Mouse (Mus musculus): Measurements from ENCODE around the gene Sh3gl2. TPM values are rescaled to one million over a fixed set of nuclear protein-coding genes. Genes with fewer than 3 reads are reported as not detected.

The Sh3gl2 gene
- polyA plus RNA-seq, 1 experiment from 2014 or later = 14.8 TPM

GRCm38 (mm10) chr4:85398765-85399164, 193.8 kb downstream of the Sh3gl2 start:
- no peak overlapping the region for H3K4me2 ChIP-seq (ENCODE audit: low read depth)
- no peak for DNase-seq (ENCODE audit: low spot score)
- H3K9ac ChIP-seq (ENCODE audit: low read length) = no peak overlapping the region
- no peaks in the 10 kb centered on the region for H3K4me1 ChIP-seq (ENCODE audit: control insufficient read depth, insufficient read depth, low read length)
- H3K4me3 ChIP-seq (ENCODE audit: low read depth, low read length) = no peak overlapping the region
- no peaks in the 10 kb centered on the region for H3K36me3 ChIP-seq (ENCODE audit: control insufficient read depth, insufficient read depth, low read length)
- H3K27me3 ChIP-seq (ENCODE audit: control insufficient read depth, insufficient read depth, low read length) = no peaks in the 10 kb centered on the region
- no peak overlapping the region for H3K27ac ChIP-seq (ENCODE audit: low read depth, low read length)
- no peaks in the 10 kb centered on the region for H3K9me3 ChIP-seq (ENCODE audit: control insufficient read depth, low read length)
- WGBS = 78% methylated on average over 8 of the region's 8 CpGs
- no peak for ATAC-seq (ENCODE audit: insufficient read depth, low FRiP score, low TSS enrichment)

- Histone ChIP-seq H3K27me3 (ENCODE audit: control insufficient read depth, insufficient read depth, low read length) (no peaks in the 10 kb centered on the region), H3K4me2 (ENCODE audit: low read depth) (no peak overlapping the region), H3K36me3 (ENCODE audit: control insufficient read depth, insufficient read depth, low read length) (no peaks in the 10 kb centered on the region), H3K4me1 (ENCODE audit: control insufficient read depth, insufficient read depth, low read length) (no peaks in the 10 kb centered on the region), H3K4me3 (ENCODE audit: low read depth, low read length) (no peak overlapping the region), H3K27ac (ENCODE audit: low read depth, low read length) (no peak overlapping the region), H3K9ac (ENCODE audit: low read length) (no peak overlapping the region), H3K9me3 (ENCODE audit: control insufficient read depth, low read length) (no peaks in the 10 kb centered on the region)
- DNase-seq (ENCODE audit: low spot score) (peak; percentile 76), ATAC-seq (ENCODE audit: insufficient read depth, low FRiP score, low TSS enrichment) (no peak)
- 52% methylated on average over 4 of the region's 4 CpGs for WGBS
These were observed 197.9 kb downstream of the Sh3gl2 start for GRCm38 (mm10) chr4:85402823-85403222.

- Histone ChIP-seq H3K36me3 (ENCODE audit: control insufficient read depth, insufficient read depth, low read length) (no peaks in the 10 kb centered on the region), H3K27ac (ENCODE audit: low read depth, low read length) (no peak overlapping the region), H3K9ac (ENCODE audit: low read length) (no peak overlapping the region), H3K27me3 (ENCODE audit: control insufficient read depth, insufficient read depth, low read length) (no peaks in the 10 kb centered on the region), H3K4me2 (ENCODE audit: low read depth) (no peak overlapping the region), H3K4me1 (ENCODE audit: control insufficient read depth, insufficient read depth, low read length) (no peaks in the 10 kb centered on the region), H3K9me3 (ENCODE audit: control insufficient read depth, low read length) (no peaks in the 10 kb centered on the region), H3K4me3 (ENCODE audit: low read depth, low read length) (no peak overlapping the region)
- ATAC-seq (ENCODE audit: insufficient read depth, low FRiP score, low TSS enrichment) (peak; percentile 58; the same call in 1 of the 2 replicates), DNase-seq (ENCODE audit: low spot score) (peak; percentile 66)
- WGBS = 44% methylated on average over 10 of the region's 10 CpGs
These were observed 199.7 kb downstream of the Sh3gl2 start for GRCm38 (mm10) chr4:85404424-85405194.

- Histone ChIP-seq H3K4me2 (ENCODE audit: low read depth) (no peak overlapping the region), H3K27me3 (ENCODE audit: control insufficient read depth, insufficient read depth, low read length) (no peaks in the 10 kb centered on the region), H3K4me3 (ENCODE audit: low read depth, low read length) (no peak overlapping the region), H3K36me3 (ENCODE audit: control insufficient read depth, insufficient read depth, low read length) (no peaks in the 10 kb centered on the region), H3K9me3 (ENCODE audit: control insufficient read depth, low read length) (no peaks in the 10 kb centered on the region), H3K4me1 (ENCODE audit: control insufficient read depth, insufficient read depth, low read length) (no peaks in the 10 kb centered on the region), H3K9ac (ENCODE audit: low read length) (no peak overlapping the region), H3K27ac (ENCODE audit: low read depth, low read length) (no peak overlapping the region)
- WGBS = 83% methylated on average over 7 of the region's 7 CpGs
- no peak for DNase-seq (ENCODE audit: low spot score)
- no peak for ATAC-seq (ENCODE audit: insufficient read depth, low FRiP score, low TSS enrichment)
These were observed 200.3 kb downstream of the Sh3gl2 start for GRCm38 (mm10) chr4:85405276-85405675.

- Histone ChIP-seq H3K4me3 (ENCODE audit: low read depth, low read length) (no peak overlapping the region), H3K27me3 (ENCODE audit: control insufficient read depth, insufficient read depth, low read length) (no peaks in the 10 kb centered on the region), H3K4me1 (ENCODE audit: control insufficient read depth, insufficient read depth, low read length) (no peaks in the 10 kb centered on the region), H3K4me2 (ENCODE audit: low read depth) (no peak overlapping the region), H3K27ac (ENCODE audit: low read depth, low read length) (no peak overlapping the region), H3K9ac (ENCODE audit: low read length) (no peak overlapping the region), H3K9me3 (ENCODE audit: control insufficient read depth, low read length) (no peaks in the 10 kb centered on the region), H3K36me3 (ENCODE audit: control insufficient read depth, insufficient read depth, low read length) (no peaks in the 10 kb centered on the region)
- no peak for ATAC-seq (ENCODE audit: insufficient read depth, low FRiP score, low TSS enrichment)
- no peak for DNase-seq (ENCODE audit: low spot score)
- 91% methylated on average over 3 of the region's 3 CpGs for WGBS
These were observed 211.5 kb downstream of the Sh3gl2 start for GRCm38 (mm10) chr4:85416466-85416865.

GRCm38 (mm10) chr4:85420429-85420828, 215.5 kb downstream of the Sh3gl2 start:
- Histone ChIP-seq H3K27ac (ENCODE audit: low read depth, low read length) (no peak overlapping the region), H3K4me1 (ENCODE audit: control insufficient read depth, insufficient read depth, low read length) (no peaks in the 10 kb centered on the region), H3K4me3 (ENCODE audit: low read depth, low read length) (no peak overlapping the region), H3K9me3 (ENCODE audit: control insufficient read depth, low read length) (no peaks in the 10 kb centered on the region), H3K4me2 (ENCODE audit: low read depth) (no peak overlapping the region), H3K27me3 (ENCODE audit: control insufficient read depth, insufficient read depth, low read length) (no peaks in the 10 kb centered on the region), H3K36me3 (ENCODE audit: control insufficient read depth, insufficient read depth, low read length) (no peaks in the 10 kb centered on the region), H3K9ac (ENCODE audit: low read length) (no peak overlapping the region)
- ATAC-seq (ENCODE audit: insufficient read depth, low FRiP score, low TSS enrichment) = no peak
- WGBS = 89% methylated on average over 6 of the region's 6 CpGs
- DNase-seq (ENCODE audit: low spot score) = no peak

GRCm38 (mm10) chr4:85426211-85426610, 221.3 kb downstream of the Sh3gl2 start:
- H3K27me3 ChIP-seq (ENCODE audit: control insufficient read depth, insufficient read depth, low read length) = no peaks in the 10 kb centered on the region
- no peak overlapping the region for H3K9ac ChIP-seq (ENCODE audit: low read length)
- no peaks in the 10 kb centered on the region for H3K9me3 ChIP-seq (ENCODE audit: control insufficient read depth, low read length)
- 81% methylated on average over 4 of the region's 4 CpGs for WGBS
- ATAC-seq (ENCODE audit: insufficient read depth, low FRiP score, low TSS enrichment) (no peak), DNase-seq (ENCODE audit: low spot score) (no peak)
- H3K4me2 ChIP-seq (ENCODE audit: low read depth) = no peak overlapping the region
- no peak overlapping the region for H3K27ac ChIP-seq (ENCODE audit: low read depth, low read length)
- H3K4me1 ChIP-seq (ENCODE audit: control insufficient read depth, insufficient read depth, low read length) = no peaks in the 10 kb centered on the region
- no peak overlapping the region for H3K4me3 ChIP-seq (ENCODE audit: low read depth, low read length)
- no peaks in the 10 kb centered on the region for H3K36me3 ChIP-seq (ENCODE audit: control insufficient read depth, insufficient read depth, low read length)

GRCm38 (mm10) chr4:85432786-85433185, 227.9 kb downstream of the Sh3gl2 start:
- ATAC-seq (ENCODE audit: insufficient read depth, low FRiP score, low TSS enrichment) (no peak), DNase-seq (ENCODE audit: low spot score) (no peak)
- no peak overlapping the region for H3K27ac ChIP-seq (ENCODE audit: low read depth, low read length)
- H3K4me1 ChIP-seq (ENCODE audit: control insufficient read depth, insufficient read depth, low read length) = no peaks in the 10 kb centered on the region
- no peak overlapping the region for H3K4me3 ChIP-seq (ENCODE audit: low read depth, low read length)
- 83% methylated on average over 4 of the region's 4 CpGs for WGBS
- no peaks in the 10 kb centered on the region for H3K27me3 ChIP-seq (ENCODE audit: control insufficient read depth, insufficient read depth, low read length)
- H3K4me2 ChIP-seq (ENCODE audit: low read depth) = no peak overlapping the region
- H3K36me3 ChIP-seq (ENCODE audit: control insufficient read depth, insufficient read depth, low read length) = no peaks in the 10 kb centered on the region
- H3K9ac ChIP-seq (ENCODE audit: low read length) = no peak overlapping the region
- no peaks in the 10 kb centered on the region for H3K9me3 ChIP-seq (ENCODE audit: control insufficient read depth, low read length)

GRCm38 (mm10) chr4:85434734-85435133, 229.8 kb downstream of the Sh3gl2 start:
- H3K36me3 ChIP-seq (ENCODE audit: control insufficient read depth, insufficient read depth, low read length) = no peaks in the 10 kb centered on the region
- no peak for ATAC-seq (ENCODE audit: insufficient read depth, low FRiP score, low TSS enrichment)
- H3K9ac ChIP-seq (ENCODE audit: low read length) = no peak overlapping the region
- H3K4me2 ChIP-seq (ENCODE audit: low read depth) = no peak overlapping the region
- H3K27ac ChIP-seq (ENCODE audit: low read depth, low read length) = no peak overlapping the region
- 68% methylated on average over 8 of the region's 8 CpGs for WGBS
- H3K4me3 ChIP-seq (ENCODE audit: low read depth, low read length) = no peak overlapping the region
- H3K9me3 ChIP-seq (ENCODE audit: control insufficient read depth, low read length) = no peaks in the 10 kb centered on the region
- H3K27me3 ChIP-seq (ENCODE audit: control insufficient read depth, insufficient read depth, low read length) = no peaks in the 10 kb centered on the region
- no peaks in the 10 kb centered on the region for H3K4me1 ChIP-seq (ENCODE audit: control insufficient read depth, insufficient read depth, low read length)
- no peak for DNase-seq (ENCODE audit: low spot score)

Data from neural tube, embryonic 11.5 days (tissue).